Mouse (Mus musculus): Measurements from ENCODE around the gene Abca4.

DNA sequence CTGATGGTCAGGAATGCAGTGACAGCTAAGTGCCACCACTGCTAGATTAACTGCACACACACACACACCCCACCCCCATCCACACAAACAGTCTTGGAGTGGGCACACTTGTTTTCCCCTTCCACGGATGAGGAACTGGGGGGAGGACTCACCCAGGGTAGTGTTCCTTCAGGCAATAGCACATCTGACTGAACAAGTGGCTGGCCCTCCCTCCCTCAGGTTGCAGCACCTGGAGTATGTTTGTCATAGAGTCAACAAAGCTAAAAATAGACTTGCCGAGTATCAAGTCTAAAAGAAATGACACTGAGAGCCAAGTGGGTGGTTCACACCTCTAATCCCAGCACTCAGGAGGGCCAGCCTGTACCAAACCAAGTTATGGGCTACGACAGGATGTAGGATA, 87.4 kb downstream of the Abca4 start:
- TF ChIP-seq POLR2A (IDR thresholded peaks at IDR 0.05; ENCODE audit: low read depth, low read length) (no peak), CTCF (IDR thresholded peaks at IDR 0.05; ENCODE audit: extremely low read depth, insufficient read depth, insufficient read length, insufficient replicate concordance) (no peak)

Data from spleen, adult 2 months (tissue).